13 mouse cellular contexts compared by ENCODE assay signal in the genomic region with DNA sequence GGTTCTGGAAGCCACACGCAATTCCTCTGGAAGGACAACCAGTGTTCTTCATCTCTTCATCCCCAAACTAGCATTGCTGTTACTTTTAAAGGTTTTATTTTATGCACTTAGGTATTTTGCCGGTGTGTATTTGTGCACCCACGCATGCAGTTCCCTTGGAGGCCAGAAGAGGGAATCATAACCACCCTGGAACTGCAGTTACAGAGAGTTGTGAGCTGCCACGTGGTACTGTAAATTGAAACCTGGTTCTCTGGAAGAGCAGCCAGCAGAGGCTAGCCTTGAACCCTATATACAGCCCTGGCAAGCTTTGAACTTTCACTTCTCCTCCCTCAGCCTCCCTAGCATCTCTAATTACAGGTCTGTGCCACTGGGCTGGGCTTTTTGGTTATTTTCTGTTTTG. TPM values are rescaled to one million over a fixed set of nuclear protein-coding genes. Genes with fewer than 3 reads are reported as not detected.
DNase-seq lines count a peak whose midpoint lies in the region; ATAC-seq and TF ChIP-seq lines count a peak whose summit lies in the region.
"Had no signal": no experiment of that assay in that cellular context is flagged by ENCODE, and none has a peak within 500 bp of the region (broad histone marks: within the 10 kb centered on the region; RNA-seq: fewer than 3 reads in every experiment).

No protein-coding gene starts in this region.

- in situ Hi-C loops in CH12.LX (cut with MboI; ENCODE audit: low pct_ligation_motif_present, low pct_unique_long_range_greater_than_20kb, low sequenced_read_pairs) (no loop called here), Patski (cut with MboI; ENCODE audit: low pct_unique_long_range_greater_than_20kb) (no loop called here)

- TF ChIP-seq CTCF in kidney, postnatal 0 days (IDR thresholded peaks at IDR 0.05; ENCODE audit: low read depth): peak; percentile 61
- TF ChIP-seq CTCF in CH12.LX (conservative IDR thresholded peaks at IDR 0.05 in 1 of 2, IDR thresholded peaks at IDR 0.05 in 1 of 2; ENCODE audit: low read depth in 2 of 2, low read length in 2 of 2) (peak; percentile 44 to 60), Patski (IDR thresholded peaks at IDR 0.05) (peak; percentile 61)

- no peak overlapping the region for H3K9ac ChIP-seq in kidney, postnatal 0 days (ENCODE audit: low read depth, low read length)
- no peak overlapping the region for H3K9ac ChIP-seq in kidney, embryonic 14.5 days (ENCODE audit: low read depth, low read length)
- no peak overlapping the region for H3K9ac ChIP-seq in CH12.LX (ENCODE audit: insufficient read depth, low read depth)
- H3K9ac ChIP-seq: forebrain, embryonic 15.5 days; heart, embryonic 15.5 days had no signal

- CTCF ChIA-PET in Patski (lab: Charles Lee): interaction anchor here (0.8 kb wide), 1 partner anchor 14 kb away, joined by 4 read pairs; no protein-coding TSS in a partner anchor

- ATAC-seq in kidney, postnatal 0 days (replicated peaks; ENCODE audit: low FRiP score, low read depth): no peak
- no peak for ATAC-seq in kidney, embryonic 14.5 days (ENCODE audit: low FRiP score, low TSS enrichment)
- ATAC-seq in Patski: no peak
- peak; percentile 66 for ATAC-seq in megakaryocyte, adult 5-6 weeks (ENCODE audit: poor library complexity, severe bottlenecking)
- ATAC-seq: forebrain, embryonic 15.5 days had no signal

- no peaks in the 10 kb centered on the region for H3K27me3 ChIP-seq in kidney, postnatal 0 days (ENCODE audit: insufficient read depth, low read length)
- no peaks in the 10 kb centered on the region for H3K27me3 ChIP-seq in kidney, embryonic 14.5 days (ENCODE audit: control insufficient read depth, insufficient read depth, low read length)
- H3K27me3 ChIP-seq in CH12.LX (replicated peaks): no peaks in the 10 kb centered on the region
- H3K27me3 ChIP-seq in Patski: peaks cover 5% of the 10 kb centered on the region
- H3K27me3 ChIP-seq: forebrain, embryonic 15.5 days; heart, embryonic 15.5 days had no signal

- no peak for DNase-seq in kidney, postnatal 0 days (ENCODE audit: low spot score)
- DNase-seq in CH12.LX (ENCODE audit: extremely low read depth) (no peak), Patski (ENCODE audit: low read depth, low spot score) (no peak)
- no peak for DNase-seq in left cerebral cortex, postnatal 36 days (ENCODE audit: low spot score in 2 of 2)
- DNase-seq in yolk sac, embryonic 10.5 days (ENCODE audit: low spot score): no peak
- no peak for DNase-seq in heart, adult 9 months (ENCODE audit: low spot score in 2 of 2)
- DNase-seq: adrenal gland, adult 8-10 months; cerebellum, postnatal 36 days; right cerebral cortex, postnatal 14 days had no signal

- no peak for TF ChIP-seq EP300 in CH12.LX (IDR thresholded peaks at IDR 0.05; ENCODE audit: low read length)

- no peak for TF ChIP-seq POLR2A in CH12.LX (IDR thresholded peaks at IDR 0.05; ENCODE audit: low read depth, low read length)

- H3K27ac ChIP-seq in kidney, postnatal 0 days: no peak overlapping the region
- H3K27ac ChIP-seq in kidney, embryonic 14.5 days (ENCODE audit: low read depth, low read length): no peak overlapping the region
- H3K27ac ChIP-seq in CH12.LX (ENCODE audit: insufficient read depth, low read depth): no peak overlapping the region
- H3K27ac ChIP-seq: forebrain, embryonic 15.5 days; heart, embryonic 15.5 days had no signal

- intact Hi-C loops in left cerebral cortex, postnatal 36 days (cut with DNase I): loop anchor here (5.0 kb wide), 1 partner anchor 164 kb away; a partner anchor contains a TSS

- H3K36me3 ChIP-seq in kidney, postnatal 0 days (ENCODE audit: insufficient read depth, low read length): no peaks in the 10 kb centered on the region
- no peaks in the 10 kb centered on the region for H3K36me3 ChIP-seq in kidney, embryonic 14.5 days (ENCODE audit: control insufficient read depth, insufficient read depth, low read length)
- H3K36me3 ChIP-seq in CH12.LX (replicated peaks in 1 of 2; ENCODE audit: control insufficient read depth in 1 of 2, insufficient read depth in 1 of 2, low read length in 1 of 2): no peaks in the 10 kb centered on the region
- H3K36me3 ChIP-seq: forebrain, embryonic 15.5 days; heart, embryonic 15.5 days had no signal

- H3K9me3 ChIP-seq in kidney, postnatal 0 days (replicated peaks; ENCODE audit: low read length): no peaks in the 10 kb centered on the region
- no peaks in the 10 kb centered on the region for H3K9me3 ChIP-seq in kidney, embryonic 14.5 days (ENCODE audit: control insufficient read depth, low read length)
- no peaks in the 10 kb centered on the region for H3K9me3 ChIP-seq in CH12.LX (replicated peaks; ENCODE audit: low read length)
- H3K9me3 ChIP-seq: heart, embryonic 15.5 days had no signal

- H3K4me2 ChIP-seq in kidney, postnatal 0 days (ENCODE audit: low read length): no peak overlapping the region
- no peak overlapping the region for H3K4me2 ChIP-seq in kidney, embryonic 14.5 days (replicated peaks; ENCODE audit: low read depth, low read length)
- no peak overlapping the region; the same call in 1 of the 2 replicates for H3K4me2 ChIP-seq in CH12.LX (ENCODE audit: insufficient read depth, low read depth, poor library complexity, severe bottlenecking)
- H3K4me2 ChIP-seq: forebrain, embryonic 15.5 days; heart, embryonic 15.5 days had no signal

- 63% methylated on average over 4 of the region's 4 CpGs for WGBS in kidney, postnatal 0 days
- 57% methylated on average over 4 of the region's 4 CpGs for WGBS in kidney, embryonic 14.5 days

- POLR2A ChIA-PET in Patski (lab: Charles Lee): no interaction called here

- no peak overlapping the region for H3K4me3 ChIP-seq in kidney, postnatal 0 days (replicated peaks; ENCODE audit: low read depth, low read length)
- no peak overlapping the region for H3K4me3 ChIP-seq in kidney, embryonic 14.5 days (ENCODE audit: low read length)
- no peak overlapping the region for H3K4me3 ChIP-seq in CH12.LX (replicated peaks in 1 of 3; ENCODE audit: low read depth in 2 of 3, low read length in 2 of 3, poor library complexity in 1 of 3)
- H3K4me3 ChIP-seq: forebrain, embryonic 15.5 days; heart, embryonic 15.5 days had no signal

- dilution Hi-C loops in CH12.LX (cut with MboI; ENCODE audit: extremely low pct_ligation_motif_present, extremely low pct_unique_long_range_greater_than_20kb, low sequenced_read_pairs): no loop called here

- H3K79me2 ChIP-seq in CH12.LX (replicated peaks; ENCODE audit: control insufficient read depth, extremely low read depth, insufficient read depth, poor library complexity, severe bottlenecking): no peaks in the 10 kb centered on the region

- peak; percentile 27 for TF ChIP-seq RAD21 in CH12.LX (IDR thresholded peaks at IDR 0.05; ENCODE audit: low read depth, low read length)

- H3K4me1 ChIP-seq in kidney, postnatal 0 days (replicated peaks; ENCODE audit: insufficient read depth, low read length): no peaks in the 10 kb centered on the region
- no peaks in the 10 kb centered on the region for H3K4me1 ChIP-seq in kidney, embryonic 14.5 days (ENCODE audit: control insufficient read depth, insufficient read depth, low read length)
- H3K4me1 ChIP-seq in CH12.LX (ENCODE audit: control insufficient read depth in 1 of 2, insufficient read depth in 2 of 2): peaks cover 0 to 5% of the 10 kb centered on the region in 2 experiments; a peak in 2 of 4 replicates
- H3K4me1 ChIP-seq: forebrain, embryonic 15.5 days; heart, embryonic 15.5 days had no signal

TF ChIP-seq in CH12.LX, 34 proteins besides CTCF, POLR2A, EP300 and RAD21:
- TF ChIP-seq MAX (IDR thresholded peaks at IDR 0.05; ENCODE audit: low read length): peak; percentile 91
- no peak for TF ChIP-seq ZMIZ1 (IDR thresholded peaks at IDR 0.05; ENCODE audit: low read depth, low read length)
- no peak for TF ChIP-seq E2F4 (IDR thresholded peaks at IDR 0.05; ENCODE audit: insufficient replicate concordance, low read depth, low read length)
- TF ChIP-seq JUND (conservative IDR thresholded peaks at IDR 0.05; ENCODE audit: low read depth, low read length): no peak
- TF ChIP-seq TCF12 (IDR thresholded peaks at IDR 0.05; ENCODE audit: low read depth, low read length): no peak
- peak; percentile 84 for TF ChIP-seq MYC (IDR thresholded peaks at IDR 0.05; ENCODE audit: low read depth, low read length)
- peak; percentile 52 for TF ChIP-seq SMC3 (IDR thresholded peaks at IDR 0.05; ENCODE audit: low read depth, low read length)
- TF ChIP-seq POLR2AphosphoS2 (IDR thresholded peaks at IDR 0.05; ENCODE audit: low read depth, low read length): no peak
- no peak for TF ChIP-seq GABPA (IDR thresholded peaks at IDR 0.05; ENCODE audit: insufficient replicate concordance, low read depth, low read length)
- TF ChIP-seq CHD1 (IDR thresholded peaks at IDR 0.05; ENCODE audit: low read depth, low read length): no peak
- TF ChIP-seq CHD2 (IDR thresholded peaks at IDR 0.05; ENCODE audit: low read length): no peak

RNA-seq across cellular contexts. Expression of a gene that starts 18.6 kb away (rescaled TPM):
- 20.5 and 20.6 TPM in 2 replicates for polyA plus RNA-seq in kidney, postnatal 0 days (2015; fragmentation: Nextera tagmentation; extraction: Ambion mirVana)
- 56.0 and 73.4 TPM in 2 replicates for polyA plus RNA-seq in kidney, embryonic 14.5 days (2014; fragmentation: Nextera tagmentation; extraction: Ambion mirVana)
- 18.4 TPM in 2 replicates for total RNA-seq in CH12.LX (2012; rRNA removed)
- total RNA-seq in CH12.LX (2014; rRNA removed): 35.6 and 39.1 TPM in 2 replicates
- polyA plus RNA-seq in CH12.LX (2012; ENCODE audit: insufficient read length, low read depth): 22.0 and 23.1 TPM in 2 replicates
- 2.4 TPM for polyA plus RNA-seq in Patski (2021)
- 0.02 and 0.05 TPM in 2 replicates for total RNA-seq in megakaryocyte, adult 5-6 weeks (2015)
- total RNA-seq in megakaryocyte, adult 5-6 weeks (2017): not detected in 2 replicates
- under 1 TPM in 1 of 2 experiments, not detected in 1; 0.07 TPM for total RNA-seq in left cerebral cortex, postnatal 36 days (2021)

RNA-seq across cellular contexts. Expression of a gene that starts 30.5 kb away (rescaled TPM):
- 60.9 and 69.0 TPM in 2 replicates for polyA plus RNA-seq in kidney, postnatal 0 days (2015; fragmentation: Nextera tagmentation; extraction: Ambion mirVana)
- polyA plus RNA-seq in kidney, embryonic 14.5 days (2014; fragmentation: Nextera tagmentation; extraction: Ambion mirVana): 60.1 and 136 TPM in 2 replicates
- total RNA-seq in CH12.LX (2012; rRNA removed) (55.4 and 78.8 TPM in 2 replicates), CH12.LX (2014; rRNA removed) (120 and 142 TPM in 2 replicates)
- polyA plus RNA-seq in CH12.LX (2012; ENCODE audit: insufficient read length, low read depth) (95.1 and 103 TPM in 2 replicates), Patski (2021) (104 TPM)
- 124 and 144 TPM in 2 replicates for total RNA-seq in megakaryocyte, adult 5-6 weeks (2015)
- total RNA-seq in megakaryocyte, adult 5-6 weeks (2017): 98.9 and 106 TPM in 2 replicates
- total RNA-seq in left cerebral cortex, postnatal 36 days (2021): 10 to 100 TPM; 51.1 to 86.5 TPM
